Mouse (Mus musculus) lung, embryonic 15.5 days (tissue): ENCODE results near the gene Wdpcp. TPM values are rescaled to one million over a fixed set of nuclear protein-coding genes. Genes with fewer than 3 reads are reported as not detected.
"Not testable (repeated sequence)": the region's sequence is repeated elsewhere in the genome, so short reads cannot be mapped to it uniquely, and the experiment has no call there.

Source experiments
- ATAC-seq: fragments of 200-750 bp; cut with Nextera tagmentation; 2 replicates; pipeline ENCODE4 v1.8.0; 2017; ENCODE audit warnings: moderate number of reproducible peaks, borderline replicate concordance; ENCODE audit not compliant: low FRiP score, low TSS enrichment; ENCODE audit errors: extremely low read depth
- H3K27ac ChIP-seq: fragments of 300-500 bp; sonication (generic); 2 replicates; pipeline ENCODE4 v1.5.1; 2015; ENCODE audit warnings: moderate library complexity, mild to moderate bottlenecking, inconsistent platforms
- H3K27me3 ChIP-seq: fragments of 300-500 bp; sonication (generic); 2 replicates; pipeline ENCODE4 v1.6.1; 2015; ENCODE audit warnings: inconsistent platforms
- H3K36me3 ChIP-seq: fragments of 300-500 bp; sonication (generic); 2 replicates; pipeline ENCODE4 v1.6.1; 2015; ENCODE audit warnings: inconsistent platforms
- H3K4me1 ChIP-seq: fragments of 300-500 bp; sonication (generic); 2 replicates; pipeline ENCODE4 v1.6.1; 2015; ENCODE audit warnings: inconsistent platforms
- H3K4me2 ChIP-seq: fragments of 300-500 bp; sonication (generic); 2 replicates; pipeline ENCODE4 v1.6.1; 2015; ENCODE audit warnings: inconsistent platforms, mild to moderate bottlenecking, moderate library complexity
- H3K4me3 ChIP-seq: fragments of 300-500 bp; sonication (generic); 2 replicates; pipeline ENCODE4 v1.5.1; 2015; ENCODE audit warnings: mild to moderate bottlenecking, inconsistent platforms
- H3K9ac ChIP-seq: fragments of 300-500 bp; sonication (generic); 2 replicates; pipeline ENCODE4 v1.6.1; 2015; ENCODE audit warnings: inconsistent platforms
- H3K9me3 ChIP-seq: fragments of 300-500 bp; sonication (generic); 2 replicates; pipeline ENCODE4 v1.6.1; 2016; ENCODE audit warnings: inconsistent platforms
- WGBS: fragments of 180-500 bp; shearing (Covaris S2); methylation state at CpG from one replicate; pipeline ENCODE4 v1.1.7; 2015; 5-methylcytosine and 5-hydroxymethylcytosine counted together
- polyA plus RNA-seq: library from polyadenylated mRNA; unstranded; fragments of >200 nt; fragmentation: Nextera tagmentation; extraction: Ambion mirVana; gene quantifications from 2 replicates; pipeline ENCODE4 v1.2.1, GENCODE M21; 2015

The Wdpcp gene
- polyA plus RNA-seq = 10.1 and 12.5 TPM in 2 replicates

DNA sequence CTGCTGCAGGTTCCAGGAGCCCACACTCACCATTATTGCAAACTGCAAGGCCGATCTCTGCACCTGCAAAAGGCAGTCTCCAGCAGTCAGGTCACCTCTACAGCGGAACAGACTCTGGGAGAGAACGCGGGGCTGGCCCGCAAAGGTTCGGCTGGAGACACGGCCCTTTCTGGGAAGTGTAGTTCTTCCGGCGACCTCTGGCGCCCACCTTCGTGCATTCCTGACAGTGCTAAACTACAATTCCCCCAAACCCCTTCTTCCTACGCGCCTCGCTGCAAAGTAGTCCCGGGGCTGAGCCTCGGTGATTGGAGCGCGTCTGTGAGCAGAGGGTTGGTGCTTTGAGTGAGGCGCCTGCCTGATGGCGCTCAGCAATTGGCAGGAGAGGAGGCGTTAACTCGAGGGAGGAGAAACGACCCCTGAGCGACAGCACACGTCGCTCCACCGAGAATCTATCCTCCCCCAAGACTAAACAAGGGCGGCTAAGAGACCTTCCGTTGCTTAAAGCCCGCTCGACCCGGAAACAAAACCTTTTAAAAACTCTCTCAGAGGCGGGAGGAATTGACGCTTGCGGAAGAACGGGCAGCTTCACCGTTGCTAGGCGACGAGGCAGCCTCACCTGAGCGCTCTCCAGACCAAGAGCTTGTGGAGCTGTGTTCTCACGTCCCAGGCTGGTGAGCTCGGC is at the start of gene Wdpcp, which contains the start of gene Mdh1:
Wdpcp (plus strand) TSS at position 536 of the 682 bp plus-strand sequence.
Mdh1 (minus strand) TSS at position 668 of the 682 bp plus-strand sequence.
- Histone ChIP-seq H3K4me2 (peak within 1 kb of the TSS; percentile 69), H3K4me3 (peak within 1 kb of the TSS; percentile 67), H3K27me3 (no peaks in the 10 kb centered on the region), H3K9ac (peak within 1 kb of the TSS; percentile 65), H3K36me3 (0 out of 2 replicates have a peak, but pooled peaks cover 3% of the 10 kb centered on the region), H3K27ac (peak within 1 kb of the TSS; percentile 67), H3K9me3 (no peaks in the 10 kb centered on the region), H3K4me1 (peaks cover 24% of the 10 kb centered on the region)
- ATAC-seq = peak; percentile 99
- under 1% methylated on average over 42 of the region's 42 CpGs for WGBS

- no peaks in the 10 kb centered on the region for H3K9me3 ChIP-seq
- no peaks in the 10 kb centered on the region for H3K4me1 ChIP-seq
- 26% methylated on average over 2 of the region's 2 CpGs for WGBS
- no peak for ATAC-seq
- H3K4me3 ChIP-seq = no peak overlapping the region
- no peaks in the 10 kb centered on the region for H3K27me3 ChIP-seq
- H3K36me3 ChIP-seq = no peaks in the 10 kb centered on the region
- no peak overlapping the region for H3K4me2 ChIP-seq
- H3K9ac ChIP-seq = no peak overlapping the region
- no peak overlapping the region for H3K27ac ChIP-seq
Observed at GRCm38 (mm10) chr11:21528676-21529394, 43.2 kb upstream of the Wdpcp start.

DNA sequence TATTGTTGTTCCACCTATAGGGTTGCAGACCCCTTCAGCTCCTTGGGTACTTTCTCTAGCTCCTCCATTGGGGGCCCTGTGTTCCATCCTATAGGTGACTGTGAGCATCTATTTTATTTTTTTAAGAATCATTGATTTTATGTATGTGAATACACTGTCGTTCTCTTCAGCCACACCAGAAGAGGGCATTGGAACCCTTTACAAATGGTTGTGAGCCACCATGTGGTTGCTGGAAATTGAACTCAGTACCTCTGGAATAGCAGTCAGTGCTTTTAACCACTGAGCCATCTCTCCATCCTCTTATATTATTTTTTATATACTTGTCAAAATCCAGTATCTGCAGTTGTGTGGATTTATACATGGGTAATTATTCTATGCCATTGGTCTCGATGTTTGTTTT is 41.2 kb upstream of the Wdpcp start:
- H3K27ac ChIP-seq, H3K4me1 ChIP-seq, H3K27me3 ChIP-seq, H3K4me3 ChIP-seq, H3K4me2 ChIP-seq, H3K9ac ChIP-seq, ATAC-seq, H3K36me3 ChIP-seq, H3K9me3 ChIP-seq: not testable (repeated sequence)
- 81% methylated on average over 2 of the region's 2 CpGs for WGBS

DNA sequence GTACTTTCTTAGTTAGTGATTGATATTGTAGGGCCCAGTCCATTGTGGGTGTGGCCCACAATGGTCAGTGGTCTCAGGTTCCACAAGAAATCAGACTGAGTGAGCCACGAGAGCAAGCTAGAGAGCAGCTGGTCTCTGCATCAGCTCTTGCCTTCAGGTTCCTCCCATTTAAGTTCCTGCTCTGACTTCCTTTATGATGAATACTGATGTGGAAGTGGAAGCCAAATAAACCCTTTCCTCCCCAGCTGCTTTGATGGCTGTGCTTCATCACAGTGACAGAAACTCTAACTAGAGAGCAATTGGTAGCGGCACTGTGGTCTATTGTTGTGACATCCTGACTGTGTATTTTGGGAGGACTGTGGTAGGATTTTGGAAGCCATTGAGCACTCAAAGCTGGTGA is 32.0 kb upstream of the Wdpcp start:
- Histone ChIP-seq H3K27me3 (no peaks in the 10 kb centered on the region), H3K36me3 (no peaks in the 10 kb centered on the region), H3K4me3 (no peak overlapping the region), H3K4me2 (no peak overlapping the region), H3K9ac (no peak overlapping the region), H3K9me3 (no peaks in the 10 kb centered on the region), H3K27ac (no peak overlapping the region), H3K4me1 (no peaks in the 10 kb centered on the region)
- WGBS = 37% methylated on average over 2 of the region's 2 CpGs
- ATAC-seq = no peak

GRCm38 (mm10) chr11:21540622-21541021 is 31.4 kb upstream of the Wdpcp start:
- no peaks in the 10 kb centered on the region for H3K4me1 ChIP-seq
- no peak overlapping the region for H3K4me2 ChIP-seq
- ATAC-seq = no peak
- H3K27ac ChIP-seq = no peak overlapping the region
- no peaks in the 10 kb centered on the region for H3K9me3 ChIP-seq
- H3K4me3 ChIP-seq = no peak overlapping the region
- no peak overlapping the region for H3K9ac ChIP-seq
- H3K27me3 ChIP-seq = no peaks in the 10 kb centered on the region
- H3K36me3 ChIP-seq = no peaks in the 10 kb centered on the region
- 95% methylated on average over 2 of the region's 2 CpGs for WGBS

- Histone ChIP-seq H3K9me3 (no peaks in the 10 kb centered on the region), H3K27ac (no peak overlapping the region), H3K4me3 (no peak overlapping the region), H3K4me1 (no peaks in the 10 kb centered on the region), H3K9ac (no peak overlapping the region), H3K36me3 (no peaks in the 10 kb centered on the region), H3K4me2 (no peak overlapping the region), H3K27me3 (no peaks in the 10 kb centered on the region)
- 74% methylated on average over 5 of the region's 5 CpGs for WGBS
- ATAC-seq = no peak
Observed at GRCm38 (mm10) chr11:21542731-21543130, 29.3 kb upstream of the Wdpcp start.

DNA sequence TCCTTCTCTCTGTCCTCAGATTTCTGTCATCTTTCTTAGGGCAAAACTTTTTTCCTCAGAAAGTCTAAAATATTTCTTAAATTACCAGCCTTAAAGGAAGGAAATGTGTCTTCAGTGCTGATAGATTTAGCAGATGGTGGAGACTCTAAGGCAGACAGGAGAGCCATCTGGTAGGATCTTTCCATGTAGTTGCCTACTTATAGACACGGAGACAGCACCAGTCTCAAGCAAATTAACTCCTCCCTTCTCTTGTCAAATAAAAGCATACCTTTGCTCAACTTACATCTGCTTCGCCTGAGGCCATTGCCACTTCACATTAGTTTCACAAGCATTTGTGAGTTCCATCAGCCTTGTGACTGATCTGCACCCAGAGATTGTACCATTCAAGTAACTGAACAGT is 27.0 kb upstream of the Wdpcp start:
- Histone ChIP-seq H3K9me3 (no peaks in the 10 kb centered on the region), H3K4me2 (no peak overlapping the region), H3K36me3 (no peaks in the 10 kb centered on the region), H3K27me3 (no peaks in the 10 kb centered on the region), H3K9ac (no peak overlapping the region), H3K4me3 (no peak overlapping the region), H3K27ac (no peak overlapping the region), H3K4me1 (no peaks in the 10 kb centered on the region)
- WGBS = 53% methylated on average over 2 of the region's 2 CpGs
- ATAC-seq = no peak

DNA sequence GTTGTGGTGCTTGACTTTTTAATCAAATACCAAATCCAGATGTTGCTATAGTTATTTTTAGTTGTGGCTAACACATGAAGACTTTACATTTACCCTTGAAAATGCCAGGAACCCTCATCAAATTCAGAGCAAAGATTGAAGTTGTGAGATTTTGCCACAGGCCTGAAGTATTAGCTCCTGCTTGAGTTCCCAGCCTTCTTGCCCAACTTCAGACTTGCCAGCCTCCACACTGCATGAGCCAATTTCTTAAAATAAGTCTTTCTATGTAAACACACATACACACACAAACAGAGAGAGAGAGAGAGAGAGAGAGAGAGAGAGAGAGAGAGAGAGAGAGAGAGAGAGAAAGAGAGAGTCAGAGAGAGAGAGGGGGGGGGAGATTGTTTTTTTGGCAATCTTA is 26.1 kb upstream of the Wdpcp start:
- Histone ChIP-seq H3K27me3 (no peaks in the 10 kb centered on the region), H3K9me3 (no peaks in the 10 kb centered on the region), H3K4me2 (no peak overlapping the region), H3K9ac (no peak overlapping the region), H3K27ac (no peak overlapping the region), H3K4me1 (no peaks in the 10 kb centered on the region), H3K4me3 (no peak overlapping the region), H3K36me3 (no peaks in the 10 kb centered on the region)
- ATAC-seq = no peak

DNA sequence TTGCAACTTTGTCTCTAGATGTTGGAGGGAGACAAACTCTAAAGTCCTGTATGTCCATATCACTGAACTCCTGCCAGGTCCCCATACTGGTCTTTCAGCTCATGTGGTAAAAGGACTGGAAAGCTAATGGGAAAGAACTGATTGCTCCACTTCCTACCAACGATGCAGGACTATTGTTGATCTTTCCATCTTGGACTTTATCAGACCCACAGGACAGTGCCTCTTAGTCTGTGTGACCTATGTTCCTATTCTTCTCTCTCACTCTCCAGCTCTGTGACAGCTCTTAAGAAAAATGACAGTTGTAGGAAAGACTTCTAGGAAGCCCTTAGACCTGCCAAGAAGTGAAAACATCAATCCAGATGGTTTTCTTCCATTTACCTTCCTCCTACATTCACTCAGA is 25.4 kb upstream of the Wdpcp start:
- H3K27me3 ChIP-seq = no peaks in the 10 kb centered on the region
- ATAC-seq = no peak
- no peaks in the 10 kb centered on the region for H3K36me3 ChIP-seq
- WGBS = 50% methylated on average over 1 of the region's 1 CpGs
- no peak overlapping the region for H3K9ac ChIP-seq
- H3K27ac ChIP-seq = no peak overlapping the region
- no peaks in the 10 kb centered on the region for H3K9me3 ChIP-seq
- no peak overlapping the region for H3K4me3 ChIP-seq
- no peak overlapping the region for H3K4me2 ChIP-seq
- no peaks in the 10 kb centered on the region for H3K4me1 ChIP-seq

- no peaks in the 10 kb centered on the region for H3K36me3 ChIP-seq
- H3K27me3 ChIP-seq = no peaks in the 10 kb centered on the region
- H3K4me1 ChIP-seq = no peaks in the 10 kb centered on the region
- no peak overlapping the region for H3K27ac ChIP-seq
- H3K9me3 ChIP-seq = no peaks in the 10 kb centered on the region
- no peak overlapping the region for H3K9ac ChIP-seq
- H3K4me3 ChIP-seq = no peak overlapping the region
- no peak overlapping the region for H3K4me2 ChIP-seq
- ATAC-seq = no peak
Observed at GRCm38 (mm10) chr11:21547518-21547917, 24.5 kb upstream of the Wdpcp start.

- ATAC-seq = no peak
- H3K9me3 ChIP-seq = no peaks in the 10 kb centered on the region
- no peak overlapping the region for H3K9ac ChIP-seq
- H3K27ac ChIP-seq = no peak overlapping the region
- H3K4me3 ChIP-seq = no peak overlapping the region
- H3K4me1 ChIP-seq = no peaks in the 10 kb centered on the region
- H3K27me3 ChIP-seq = no peaks in the 10 kb centered on the region
- H3K36me3 ChIP-seq = no peaks in the 10 kb centered on the region
- H3K4me2 ChIP-seq = no peak overlapping the region
- 89% methylated on average over 2 of the region's 2 CpGs for WGBS
Observed at GRCm38 (mm10) chr11:21549052-21549451, 23.0 kb upstream of the Wdpcp start.

DNA sequence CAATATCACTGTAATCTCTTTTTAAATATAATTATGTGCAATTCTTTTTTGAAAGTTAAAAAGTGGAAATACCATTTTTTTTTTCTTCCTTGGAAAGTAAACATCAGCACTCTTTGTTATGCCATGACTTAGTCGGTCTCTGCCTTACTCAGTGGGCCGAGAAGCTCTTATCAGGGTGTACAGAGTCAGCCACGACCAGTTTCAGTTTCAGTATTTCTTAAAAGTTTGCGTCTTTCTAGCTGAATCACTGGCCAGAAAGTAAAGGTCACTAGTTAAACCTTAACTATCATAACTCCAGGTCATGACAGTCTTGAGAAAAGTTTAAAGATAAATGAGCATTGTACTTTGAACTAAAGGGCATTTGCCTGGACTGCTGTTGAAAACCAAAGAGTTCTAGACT is 22.3 kb upstream of the Wdpcp start:
- Histone ChIP-seq H3K4me1 (no peaks in the 10 kb centered on the region), H3K36me3 (no peaks in the 10 kb centered on the region), H3K4me2 (no peak overlapping the region), H3K4me3 (no peak overlapping the region), H3K9me3 (no peaks in the 10 kb centered on the region), H3K27me3 (no peaks in the 10 kb centered on the region), H3K27ac (no peak overlapping the region), H3K9ac (no peak overlapping the region)
- 51% methylated on average over 4 of the region's 4 CpGs for WGBS
- ATAC-seq = no peak
